ENCODE assay signal across 8 mouse cellular contexts in the genomic region with DNA sequence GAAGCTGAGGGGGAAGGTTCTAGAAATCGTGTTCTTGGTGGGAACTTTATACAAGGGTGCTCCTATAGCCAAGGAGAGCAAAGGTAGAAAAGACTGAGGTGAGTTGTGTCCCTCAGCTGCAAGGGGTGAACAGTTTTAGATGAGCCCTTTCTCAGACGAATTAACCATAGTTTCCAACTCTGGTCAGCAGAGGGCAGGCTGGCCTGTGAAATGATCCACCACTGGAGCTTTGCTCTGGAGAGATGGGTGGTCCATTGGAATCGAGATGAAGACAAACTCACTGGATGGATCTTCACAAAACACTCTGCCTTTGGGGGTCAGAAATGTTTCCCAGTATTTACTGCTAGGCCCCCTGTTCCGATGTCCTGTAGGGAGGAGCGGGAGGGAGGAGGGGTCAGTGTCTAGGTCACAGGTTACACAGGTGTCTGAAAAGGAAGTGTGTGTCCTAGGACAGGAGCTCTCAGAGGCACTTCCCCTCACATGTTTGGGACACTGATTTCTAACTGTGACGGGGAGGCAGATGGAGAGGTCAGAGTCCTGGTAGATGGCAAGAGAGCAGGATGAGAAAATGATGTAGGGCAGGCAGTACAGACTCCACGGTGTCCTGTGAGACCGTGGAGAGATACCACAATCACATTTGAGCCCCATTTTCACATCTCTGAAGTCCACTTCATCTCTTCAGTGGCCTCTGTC. TPM values are rescaled to one million over a fixed set of nuclear protein-coding genes. Genes with fewer than 3 reads are reported as not detected.
A peak's percentile ranks its signal among the peaks of the same experiment; 100 is the strongest.
DNase-seq lines count a peak whose midpoint lies in the region; ATAC-seq and TF ChIP-seq lines count a peak whose summit lies in the region.

No protein-coding gene starts in this region.

- no peaks in the 10 kb centered on the region for H3K4me1 ChIP-seq in neural tube, embryonic 15.5 days
- H3K4me1 ChIP-seq in forebrain, embryonic 12.5 days = no peaks in the 10 kb centered on the region
- no peaks in the 10 kb centered on the region for H3K4me1 ChIP-seq in hindbrain, embryonic 15.5 days (replicated peaks)

- ATAC-seq in neural tube, embryonic 15.5 days (ENCODE audit: low FRiP score) = no peak
- ATAC-seq in forebrain, embryonic 12.5 days (ENCODE audit: low FRiP score) = 0 out of 2 replicates have a peak, but pooled peaks have one; percentile 51
- ATAC-seq in hindbrain, embryonic 15.5 days (ENCODE audit: low FRiP score, low read depth) = peak; percentile 51; the same call in 1 of the 2 replicates

- no peaks in the 10 kb centered on the region for H3K27me3 ChIP-seq in neural tube, embryonic 15.5 days (replicated peaks)
- H3K27me3 ChIP-seq in forebrain, embryonic 12.5 days = no peaks in the 10 kb centered on the region
- H3K27me3 ChIP-seq in hindbrain, embryonic 15.5 days = no peaks in the 10 kb centered on the region

- no peak overlapping the region for H3K4me2 ChIP-seq in neural tube, embryonic 15.5 days
- no peak overlapping the region for H3K4me2 ChIP-seq in forebrain, embryonic 12.5 days
- no peak overlapping the region for H3K4me2 ChIP-seq in hindbrain, embryonic 15.5 days

- no peak overlapping the region for H3K27ac ChIP-seq in neural tube, embryonic 15.5 days (replicated peaks)
- H3K27ac ChIP-seq in forebrain, embryonic 12.5 days = no peak overlapping the region
- H3K27ac ChIP-seq in hindbrain, embryonic 15.5 days (replicated peaks) = no peak overlapping the region

- TF ChIP-seq CTCF in brain, embryonic 14.5 days (IDR thresholded peaks at IDR 0.05; ENCODE audit: borderline replicate concordance, extremely low read depth, insufficient read depth, insufficient read length) = peak; percentile 74

- no peaks in the 10 kb centered on the region for H3K9me3 ChIP-seq in neural tube, embryonic 15.5 days (replicated peaks)
- no peaks in the 10 kb centered on the region for H3K9me3 ChIP-seq in forebrain, embryonic 12.5 days
- no peaks in the 10 kb centered on the region for H3K9me3 ChIP-seq in hindbrain, embryonic 15.5 days

- no peak for TF ChIP-seq POLR2A in brain, embryonic 14.5 days (IDR thresholded peaks at IDR 0.05; ENCODE audit: borderline replicate concordance, extremely low read depth, insufficient read depth, insufficient read length, poor library complexity, severe bottlenecking)

- no peak overlapping the region for H3K4me3 ChIP-seq in neural tube, embryonic 15.5 days (replicated peaks)
- H3K4me3 ChIP-seq in forebrain, embryonic 12.5 days (replicated peaks) = no peak overlapping the region
- no peak overlapping the region for H3K4me3 ChIP-seq in hindbrain, embryonic 15.5 days

- H3K9ac ChIP-seq in neural tube, embryonic 15.5 days (replicated peaks) = no peak overlapping the region
- H3K9ac ChIP-seq in forebrain, embryonic 12.5 days = no peak overlapping the region
- no peak overlapping the region for H3K9ac ChIP-seq in hindbrain, embryonic 15.5 days

- DNase-seq in neural tube, embryonic 10.5 days (ENCODE audit: extremely low spot score, low spot score) = peak; percentile 53
- peak; percentile 69 for DNase-seq in brain, embryonic 14.5 days (ENCODE audit: low read depth)
- DNase-seq in left cerebral cortex, adult 11 months (ENCODE audit: low spot score) = peak; percentile 43
- DNase-seq in mesoderm, embryonic 11.5 days (ENCODE audit: low read depth, low spot score) = peak; percentile 47
- peak; percentile 43 for DNase-seq in thymus, postnatal 25 days

- WGBS in neural tube, embryonic 15.5 days = 44% methylated on average over 8 of the region's 8 CpGs
- WGBS in forebrain, embryonic 12.5 days = 41% methylated on average over 8 of the region's 8 CpGs
- WGBS in hindbrain, embryonic 15.5 days = 40% methylated on average over 8 of the region's 8 CpGs

- H3K36me3 ChIP-seq in neural tube, embryonic 15.5 days = no peaks in the 10 kb centered on the region
- no peaks in the 10 kb centered on the region for H3K36me3 ChIP-seq in forebrain, embryonic 12.5 days (replicated peaks)
- no peaks in the 10 kb centered on the region for H3K36me3 ChIP-seq in hindbrain, embryonic 15.5 days

RNA-seq across cellular contexts. Expression of a gene that starts 48.2 kb away (rescaled TPM):
- polyA plus RNA-seq in neural tube, embryonic 15.5 days (2015; fragmentation: Nextera tagmentation; extraction: Ambion mirVana) = 168 and 176 TPM in 2 replicates
- polyA plus RNA-seq in brain, embryonic 14.5 days (2012; rRNA removed) = 44.7 and 78.5 TPM in 2 replicates
- polyA plus RNA-seq in forebrain, embryonic 12.5 days (2016; fragmentation: Nextera tagmentation; extraction: Ambion mirVana) = 167 and 183 TPM in 2 replicates
- polyA plus RNA-seq in hindbrain, embryonic 15.5 days (2015; fragmentation: Nextera tagmentation; extraction: Ambion mirVana) = 167 and 168 TPM in 2 replicates
